Mouse (Mus musculus): ENCODE measurements at regions not wholly inside any gene's neighbourhood (a gene's known extent, or its start where the extent isn't known, plus 50 kb on each side); places are given as distances from the start of the nearest gene placed in this dataset.

DNA sequence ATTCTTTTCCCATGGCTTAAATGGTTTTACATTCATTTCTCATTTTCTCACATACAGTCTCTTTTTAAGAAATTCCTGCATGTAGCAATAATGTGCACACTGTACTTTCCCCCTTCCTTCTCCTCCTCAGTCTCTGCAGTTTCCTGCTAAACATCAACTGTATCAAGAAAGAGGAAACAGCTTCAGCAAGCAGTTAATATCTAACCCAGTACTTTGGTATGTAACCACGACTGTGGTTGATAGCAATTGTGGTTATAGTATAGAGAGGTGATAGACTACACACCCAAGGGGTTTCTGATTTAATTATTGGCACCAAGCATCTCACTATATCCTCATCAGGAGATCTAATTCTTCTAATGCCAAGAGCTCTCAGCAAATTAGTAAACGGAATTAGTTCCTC is 52.8 kb upstream of the Eci2 start:
- Histone ChIP-seq H3K27me3 (replicated peaks) (no peaks in the 10 kb centered on the region), H3K9me3 (replicated peaks) (no peaks in the 10 kb centered on the region), H3K36me3 (no peaks in the 10 kb centered on the region), H3K9ac (no peak overlapping the region), H3K4me2 (no peak overlapping the region), H3K27ac (ENCODE audit: poor library complexity, severe bottlenecking) (no peak overlapping the region), H3K4me3 (no peak overlapping the region), H3K4me1 (replicated peaks) (no peaks in the 10 kb centered on the region)
- no peak for ATAC-seq (ENCODE audit: insufficient number of reproducible peaks, low FRiP score)
- WGBS: 57% methylated on average over 2 of the region's 2 CpGs

DNA sequence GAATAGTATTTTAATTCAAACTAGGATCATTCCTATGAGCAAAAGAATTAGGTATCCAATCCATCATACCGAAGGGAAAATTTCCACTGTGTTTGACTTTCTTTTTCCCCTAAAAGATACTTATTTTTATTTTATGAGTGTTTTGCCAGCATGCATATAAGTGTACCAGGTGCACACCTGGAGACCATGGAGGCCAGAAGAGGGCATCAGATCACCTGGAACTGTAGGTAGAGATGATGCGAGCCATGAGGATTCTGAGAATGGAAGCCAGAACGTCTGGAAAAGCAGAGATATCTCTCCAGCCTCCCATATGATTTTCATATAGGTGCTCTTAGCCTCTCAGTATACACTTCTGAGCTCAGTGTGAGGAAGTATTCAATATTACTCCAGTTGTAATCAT is 58.5 kb upstream of the Eci2 start:
- no peak overlapping the region for H3K9ac ChIP-seq
- no peak overlapping the region for H3K4me3 ChIP-seq
- no peak overlapping the region for H3K4me2 ChIP-seq
- no peaks in the 10 kb centered on the region for H3K36me3 ChIP-seq
- no peaks in the 10 kb centered on the region for H3K9me3 ChIP-seq (replicated peaks)
- 69% methylated on average over 3 of the region's 3 CpGs for WGBS
- H3K27ac ChIP-seq (ENCODE audit: poor library complexity, severe bottlenecking): no peak overlapping the region
- H3K4me1 ChIP-seq (replicated peaks): no peaks in the 10 kb centered on the region
- no peak for ATAC-seq (ENCODE audit: insufficient number of reproducible peaks, low FRiP score)
- H3K27me3 ChIP-seq (replicated peaks): no peaks in the 10 kb centered on the region

DNA sequence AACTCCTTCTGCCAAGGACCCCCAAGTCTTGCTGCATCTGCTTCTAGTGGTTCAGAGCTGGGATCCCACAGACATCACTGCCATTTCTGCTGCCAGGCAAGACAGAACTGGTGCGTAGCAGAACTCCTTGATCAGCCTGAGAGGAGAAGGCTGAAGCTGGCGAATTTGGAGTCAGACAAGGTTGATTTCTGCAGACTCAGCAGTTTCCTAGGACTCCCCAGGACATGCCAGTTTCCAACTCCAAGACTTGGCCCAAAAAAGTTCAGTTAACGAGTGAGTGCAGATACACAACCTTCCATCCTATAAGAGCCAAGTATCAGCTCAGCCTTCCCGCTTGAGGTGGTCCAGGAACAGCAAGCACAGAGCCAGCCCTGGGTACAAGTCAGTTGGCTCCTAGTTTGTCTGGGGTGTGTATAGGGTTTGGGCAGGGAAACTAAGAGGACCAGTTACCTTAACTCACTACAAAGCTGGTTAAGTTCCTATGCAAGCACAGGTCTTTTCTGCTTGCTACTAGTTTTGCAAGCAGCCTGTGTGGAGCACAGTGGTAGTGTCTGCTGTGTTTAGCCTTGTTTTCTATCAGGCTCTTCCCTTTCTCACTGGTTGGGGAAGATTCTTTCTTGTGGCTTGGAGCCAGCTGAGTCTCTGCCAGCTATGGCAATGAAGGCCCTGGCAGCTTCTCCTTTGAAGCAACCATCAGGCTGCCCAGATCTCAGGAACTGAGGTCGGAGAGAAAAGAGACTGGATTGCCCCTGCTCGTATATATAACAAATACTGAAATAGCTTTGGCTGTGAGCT is 60.5 kb upstream of the Eci2 start:
- Histone ChIP-seq H3K4me2 (no peak overlapping the region), H3K9ac (no peak overlapping the region), H3K27me3 (replicated peaks) (no peaks in the 10 kb centered on the region), H3K27ac (ENCODE audit: poor library complexity, severe bottlenecking) (no peak overlapping the region), H3K36me3 (no peaks in the 10 kb centered on the region), H3K4me3 (no peak overlapping the region), H3K9me3 (replicated peaks) (no peaks in the 10 kb centered on the region), H3K4me1 (replicated peaks) (no peaks in the 10 kb centered on the region)
- no peak for ATAC-seq (ENCODE audit: insufficient number of reproducible peaks, low FRiP score)
- WGBS: 64% methylated on average over 6 of the region's 6 CpGs

DNA sequence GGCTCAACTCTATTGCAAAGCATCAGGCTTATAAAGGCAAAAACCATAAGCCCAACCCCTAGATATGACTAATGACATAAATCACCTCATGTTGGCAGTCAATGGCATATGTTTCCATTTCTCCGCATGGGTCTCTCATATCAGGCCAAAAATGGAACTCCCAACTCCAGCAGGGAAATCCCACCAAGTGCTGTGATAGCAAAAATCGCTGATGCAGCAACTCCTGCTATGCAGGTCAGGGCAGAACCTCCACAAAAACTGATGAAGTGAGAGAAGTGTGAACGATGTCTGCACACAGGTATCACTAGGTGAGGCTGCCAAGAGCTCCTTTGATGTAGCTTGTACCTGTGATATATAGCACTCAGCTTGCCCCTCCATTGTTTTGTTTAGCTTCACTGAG is 64.3 kb upstream of the Eci2 start:
- H3K4me3 ChIP-seq: no peak overlapping the region
- no peak overlapping the region for H3K4me2 ChIP-seq
- 68% methylated on average over 3 of the region's 3 CpGs for WGBS
- H3K9me3 ChIP-seq (replicated peaks): no peaks in the 10 kb centered on the region
- H3K36me3 ChIP-seq: no peaks in the 10 kb centered on the region
- no peak overlapping the region for H3K27ac ChIP-seq (ENCODE audit: poor library complexity, severe bottlenecking)
- ATAC-seq (ENCODE audit: insufficient number of reproducible peaks, low FRiP score): no peak
- no peaks in the 10 kb centered on the region for H3K4me1 ChIP-seq (replicated peaks)
- no peak overlapping the region for H3K9ac ChIP-seq
- H3K27me3 ChIP-seq (replicated peaks): no peaks in the 10 kb centered on the region

DNA sequence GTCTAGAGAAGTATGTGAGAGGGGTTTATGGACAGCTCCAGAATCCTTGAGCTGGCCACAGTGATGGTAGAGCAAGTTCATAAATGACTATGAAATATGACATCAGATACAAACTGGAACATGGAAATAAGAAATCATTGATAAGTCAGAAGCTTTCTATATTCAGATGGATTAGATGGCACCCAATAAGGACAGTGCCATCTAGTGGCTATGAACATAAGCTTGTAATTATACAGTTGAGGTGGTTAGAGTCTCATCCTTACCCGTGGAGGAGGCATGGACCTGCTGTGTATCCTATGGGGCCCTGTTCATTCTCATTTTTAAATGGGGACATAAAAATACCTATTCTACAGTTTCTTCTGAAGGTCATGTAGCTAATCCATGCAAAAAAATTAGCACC is 92.9 kb upstream of the Eci2 start:
- no peak overlapping the region for H3K4me2 ChIP-seq

DNA sequence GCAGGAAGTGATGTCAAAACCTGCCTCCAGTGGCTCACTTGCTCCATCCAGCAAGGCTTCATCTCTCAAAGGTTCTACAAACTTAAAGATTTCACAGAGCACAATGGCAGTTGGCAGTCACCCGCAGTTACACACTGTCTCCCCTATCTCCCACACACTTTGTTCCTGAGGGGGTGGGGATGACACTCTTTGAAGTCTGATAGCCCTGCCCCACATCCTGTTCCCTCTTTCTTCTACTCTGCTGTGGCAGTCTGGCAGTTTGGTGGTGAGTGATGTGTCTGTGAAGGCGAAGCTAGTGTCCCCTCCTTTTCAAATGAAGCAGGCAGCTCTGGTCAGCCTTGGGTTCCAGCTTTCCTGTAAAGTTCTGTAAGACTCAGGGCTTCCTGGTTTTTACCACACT is 102.6 kb upstream of the Eci2 start:
- Histone ChIP-seq H3K9me3 (replicated peaks) (0 out of 2 replicates have a peak, but pooled peaks cover 4% of the 10 kb centered on the region), H3K36me3 (no peaks in the 10 kb centered on the region), H3K9ac (no peak overlapping the region), H3K4me1 (replicated peaks) (no peaks in the 10 kb centered on the region), H3K4me3 (no peak overlapping the region), H3K27me3 (replicated peaks) (no peaks in the 10 kb centered on the region), H3K27ac (ENCODE audit: poor library complexity, severe bottlenecking) (no peak overlapping the region), H3K4me2 (no peak overlapping the region)
- ATAC-seq (ENCODE audit: insufficient number of reproducible peaks, low FRiP score): no peak
- 24% methylated on average over 2 of the region's 2 CpGs for WGBS

More for the DNA sequence above, 92.9 kb upstream of the Eci2 start:
- no peak for ATAC-seq (ENCODE audit: insufficient number of reproducible peaks, low FRiP score)
- Histone ChIP-seq H3K4me1 (replicated peaks) (no peaks in the 10 kb centered on the region), H3K9me3 (replicated peaks) (no peaks in the 10 kb centered on the region), H3K4me3 (no peak overlapping the region), H3K36me3 (no peaks in the 10 kb centered on the region), H3K27ac (ENCODE audit: poor library complexity, severe bottlenecking) (no peak overlapping the region), H3K9ac (no peak overlapping the region), H3K27me3 (replicated peaks) (no peaks in the 10 kb centered on the region)
- 44% methylated on average over 1 of the region's 1 CpGs for WGBS

DNA sequence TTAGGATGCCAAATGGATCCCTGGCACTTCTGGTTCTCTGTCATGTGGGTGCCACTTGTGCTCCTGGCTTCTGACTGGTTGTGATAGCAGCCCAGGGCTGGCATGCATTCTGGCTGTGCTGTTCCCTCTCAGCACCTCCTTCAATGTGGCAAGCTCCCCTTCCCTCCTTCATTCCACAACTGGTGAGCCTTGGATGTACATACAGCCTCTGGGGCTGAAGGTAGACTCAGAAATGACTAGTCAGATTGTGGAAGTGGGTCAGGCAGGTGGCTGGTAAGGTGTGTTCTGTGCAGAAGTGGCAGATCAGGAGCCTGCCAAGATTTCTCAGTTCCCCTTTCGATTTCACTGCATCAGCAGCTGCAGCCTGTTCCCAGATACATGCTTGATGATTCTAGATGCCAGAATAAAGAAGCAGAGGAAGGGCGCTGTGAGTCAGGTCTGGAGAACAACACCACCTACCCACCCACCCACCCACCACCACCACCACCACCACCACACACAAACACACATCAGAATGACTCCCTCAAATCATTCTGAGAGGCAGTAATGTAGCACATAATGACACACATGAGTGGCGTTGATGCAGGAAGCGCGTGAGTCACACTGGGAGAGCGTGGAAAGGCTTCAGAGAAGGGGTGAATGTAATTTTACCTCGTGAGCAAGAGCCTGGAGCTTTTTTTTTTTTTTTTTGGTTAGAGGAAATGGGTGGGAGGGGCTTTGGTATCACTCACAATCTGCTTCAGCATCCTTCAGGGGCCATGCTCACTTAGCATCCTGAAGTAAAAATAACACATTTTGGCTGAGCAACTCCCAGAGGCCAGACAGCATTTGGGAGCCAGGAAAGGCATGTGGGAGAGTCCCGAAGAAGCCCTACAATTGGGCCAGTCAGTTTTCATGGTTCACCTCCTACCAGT is 104.6 kb upstream of the Eci2 start:
- no peak overlapping the region for H3K27ac ChIP-seq (ENCODE audit: poor library complexity, severe bottlenecking)
- H3K27me3 ChIP-seq (replicated peaks): no peaks in the 10 kb centered on the region
- ATAC-seq (ENCODE audit: insufficient number of reproducible peaks, low FRiP score): no peak
- no peaks in the 10 kb centered on the region for H3K4me1 ChIP-seq (replicated peaks)
- no peaks in the 10 kb centered on the region for H3K36me3 ChIP-seq
- H3K4me2 ChIP-seq: no peak overlapping the region
- WGBS: 67% methylated on average over 8 of the region's 8 CpGs
- no peak overlapping the region for H3K4me3 ChIP-seq
- 0 out of 2 replicates have a peak, but pooled peaks cover 4% of the 10 kb centered on the region for H3K9me3 ChIP-seq (replicated peaks)
- no peak overlapping the region for H3K9ac ChIP-seq

DNA sequence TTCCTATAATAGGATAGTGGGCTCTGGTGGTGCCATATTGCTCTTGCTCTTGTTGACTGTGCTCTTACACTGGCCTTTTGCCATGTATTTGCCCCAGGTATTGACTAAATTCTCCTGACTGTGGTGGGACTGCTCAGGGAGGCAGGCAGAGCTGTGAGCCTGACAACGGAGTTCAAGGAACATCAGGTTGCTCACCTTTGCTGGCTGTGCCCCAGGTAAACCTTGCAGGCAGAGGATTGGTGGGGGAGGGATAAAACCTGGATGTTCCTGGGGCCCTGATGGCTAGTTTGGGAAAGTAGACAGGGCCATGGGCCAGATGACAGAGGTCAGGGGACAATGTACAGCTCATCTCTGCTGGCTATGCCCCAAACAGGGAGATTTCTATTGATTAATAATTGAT is 124.7 kb upstream of the Eci2 start:
- Histone ChIP-seq H3K9ac (no peak overlapping the region), H3K4me3 (no peak overlapping the region), H3K27ac (ENCODE audit: poor library complexity, severe bottlenecking) (no peak overlapping the region), H3K9me3 (replicated peaks) (peaks cover 4% of the 10 kb centered on the region; the same call in 1 of the 2 replicates), H3K4me1 (replicated peaks) (no peaks in the 10 kb centered on the region), H3K36me3 (no peaks in the 10 kb centered on the region), H3K27me3 (replicated peaks) (no peaks in the 10 kb centered on the region), H3K4me2 (no peak overlapping the region)
- no peak for ATAC-seq (ENCODE audit: insufficient number of reproducible peaks, low FRiP score)
- WGBS: 83% methylated on average over 1 of the region's 1 CpGs

DNA sequence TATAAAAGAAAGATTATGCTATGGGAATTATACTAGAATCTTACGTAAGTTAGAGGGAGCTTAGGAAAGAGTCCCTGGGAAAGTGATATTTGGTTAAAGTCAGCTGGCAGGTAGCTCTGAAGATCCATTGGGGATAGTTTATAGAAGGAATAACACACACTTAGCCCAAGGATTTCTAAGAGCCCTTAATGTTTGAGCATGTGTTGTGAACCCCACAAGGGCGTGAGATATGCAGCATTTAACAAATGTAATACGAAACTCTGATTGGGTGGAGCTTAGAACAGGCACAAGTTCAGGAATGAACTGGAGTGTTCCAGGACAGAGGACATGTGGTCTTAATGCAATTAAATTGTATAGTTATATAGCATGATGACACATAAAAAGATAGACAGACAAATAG is 132.6 kb upstream of the Eci2 start:
- H3K4me3 ChIP-seq: no peak overlapping the region
- H3K27ac ChIP-seq (ENCODE audit: poor library complexity, severe bottlenecking): no peak overlapping the region
- H3K36me3 ChIP-seq: no peaks in the 10 kb centered on the region
- no peaks in the 10 kb centered on the region for H3K9me3 ChIP-seq (replicated peaks)
- no peaks in the 10 kb centered on the region for H3K27me3 ChIP-seq (replicated peaks)
- 77% methylated on average over 3 of the region's 3 CpGs for WGBS
- H3K4me1 ChIP-seq (replicated peaks): no peaks in the 10 kb centered on the region
- H3K9ac ChIP-seq: no peak overlapping the region
- no peak overlapping the region for H3K4me2 ChIP-seq
- ATAC-seq (ENCODE audit: insufficient number of reproducible peaks, low FRiP score): no peak

DNA sequence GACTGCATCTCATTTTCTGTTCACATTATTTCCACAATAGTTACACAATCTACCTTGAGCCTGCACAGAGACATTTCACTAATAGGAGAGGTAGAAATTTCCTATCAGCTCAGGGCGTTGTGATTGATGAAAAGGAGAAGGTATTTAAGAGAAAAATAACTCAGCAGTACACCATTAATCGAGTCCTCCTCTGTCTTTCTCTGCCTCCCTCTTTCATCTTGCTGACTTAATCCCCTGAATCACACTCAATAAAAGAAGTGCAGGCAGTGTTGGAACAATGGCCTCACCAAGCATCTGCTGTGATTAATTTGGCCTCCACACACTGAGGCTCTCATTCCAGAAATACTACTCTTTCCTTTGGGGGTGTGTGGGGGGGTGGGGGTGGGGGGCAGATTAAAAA is 133.9 kb upstream of the Eci2 start:
- Histone ChIP-seq H3K27ac (ENCODE audit: poor library complexity, severe bottlenecking) (no peak overlapping the region), H3K4me1 (replicated peaks) (no peaks in the 10 kb centered on the region), H3K9me3 (replicated peaks) (no peaks in the 10 kb centered on the region), H3K4me3 (no peak overlapping the region), H3K36me3 (no peaks in the 10 kb centered on the region), H3K27me3 (replicated peaks) (no peaks in the 10 kb centered on the region), H3K4me2 (no peak overlapping the region), H3K9ac (no peak overlapping the region)
- no peak for ATAC-seq (ENCODE audit: insufficient number of reproducible peaks, low FRiP score)
- WGBS: 57% methylated on average over 2 of the region's 2 CpGs

DNA sequence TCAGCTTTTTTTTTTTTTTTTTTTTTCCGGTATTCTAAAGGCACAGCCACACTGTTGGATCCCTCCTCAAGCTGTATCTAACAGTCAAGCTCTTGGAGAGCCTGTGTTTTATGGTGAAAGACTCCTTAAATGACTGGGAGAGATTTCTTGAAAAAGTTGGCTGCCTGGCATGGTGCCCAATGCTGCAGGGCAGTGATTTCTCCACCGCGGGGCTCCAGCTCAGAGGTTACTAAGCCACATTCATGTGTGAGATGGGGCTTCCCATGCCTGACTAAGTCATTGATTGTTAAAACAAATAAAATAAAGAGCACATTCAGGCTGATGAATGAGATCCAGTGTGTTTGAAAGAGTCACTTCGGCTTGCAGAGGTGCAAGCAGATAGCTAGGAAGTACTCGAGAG is 139.2 kb upstream of the Eci2 start:
- 56% methylated on average over 5 of the region's 5 CpGs for WGBS
- Histone ChIP-seq H3K9ac (no peak overlapping the region), H3K27me3 (replicated peaks) (no peaks in the 10 kb centered on the region), H3K27ac (ENCODE audit: poor library complexity, severe bottlenecking) (no peak overlapping the region), H3K36me3 (no peaks in the 10 kb centered on the region), H3K4me2 (no peak overlapping the region), H3K9me3 (replicated peaks) (no peaks in the 10 kb centered on the region), H3K4me3 (no peak overlapping the region), H3K4me1 (replicated peaks) (peaks cover 8% of the 10 kb centered on the region; the same call in 1 of the 2 replicates)
- no peak for ATAC-seq (ENCODE audit: insufficient number of reproducible peaks, low FRiP score)

All from heart, embryonic 12.5 days (tissue).